Mouse (Mus musculus) embryonic facial prominence, embryonic 12.5 days (tissue): ENCODE results near the gene Atp12a. TPM values are rescaled to one million over a fixed set of nuclear protein-coding genes. Genes with fewer than 3 reads are reported as not detected.

ENCODE experiments used
- ATAC-seq: fragments of 200-750 bp; cut with Nextera tagmentation; 2 replicates; pipeline ENCODE4 v1.8.0; 2017; ENCODE audit not compliant: insufficient number of reproducible peaks, insufficient read depth, low FRiP score, low TSS enrichment
- H3K27ac ChIP-seq: fragments of 300-500 bp; sonication (generic); 2 replicates; pipeline ENCODE4 v1.5.1; 2016; ENCODE audit warnings: mild to moderate bottlenecking
- H3K27me3 ChIP-seq: fragments of 300-500 bp; sonication (generic); 2 replicates; pipeline ENCODE4 v1.6.1; 2016; ENCODE audit warnings: mild to moderate bottlenecking, moderate library complexity
- H3K36me3 ChIP-seq: fragments of 300-500 bp; sonication (generic); 2 replicates; pipeline ENCODE4 v1.6.1; 2016; ENCODE audit warnings: mild to moderate bottlenecking
- H3K4me1 ChIP-seq: fragments of 300-500 bp; sonication (generic); 2 replicates; pipeline ENCODE4 v1.6.1; 2016
- H3K4me2 ChIP-seq: fragments of 300-500 bp; sonication (generic); replicated peaks from 2 replicates; pipeline ENCODE4 v1.6.1; 2016; ENCODE audit warnings: mild to moderate bottlenecking, moderate library complexity
- H3K4me3 ChIP-seq: fragments of 300-500 bp; sonication (generic); 2 replicates; pipeline ENCODE4 v1.5.1; 2016; ENCODE audit warnings: mild to moderate bottlenecking
- H3K9ac ChIP-seq: fragments of 300-500 bp; sonication (generic); 2 replicates; pipeline ENCODE4 v1.6.1; 2016; ENCODE audit warnings: mild to moderate bottlenecking, moderate library complexity
- H3K9me3 ChIP-seq: fragments of 300-500 bp; sonication (generic); 2 replicates; pipeline ENCODE4 v1.6.1; 2016; ENCODE audit warnings: mild to moderate bottlenecking, moderate library complexity
- WGBS: fragments of 180-500 bp; shearing (Covaris S2); methylation state at CpG from one replicate; pipeline ENCODE4 v1.1.7; 2016; 5-methylcytosine and 5-hydroxymethylcytosine counted together
- polyA plus RNA-seq: library from polyadenylated mRNA; unstranded; fragments of >200 nt; fragmentation: Nextera tagmentation; extraction: Ambion mirVana; gene quantifications from 2 replicates; pipeline ENCODE4 v1.2.1, GENCODE M21; 2016

The Atp12a gene
- polyA plus RNA-seq, 1 experiment from 2014 or later, result 0.15 TPM

- Histone ChIP-seq H3K27ac (no peak overlapping the region), H3K4me2 (no peak overlapping the region), H3K27me3 (no peaks in the 10 kb centered on the region), H3K4me3 (no peak overlapping the region), H3K36me3 (no peaks in the 10 kb centered on the region), H3K9ac (no peak overlapping the region), H3K9me3 (no peaks in the 10 kb centered on the region), H3K4me1 (no peaks in the 10 kb centered on the region)
- 70% methylated on average over 9 of the region's 9 CpGs for WGBS
- no peak for ATAC-seq
These were observed 14.5 kb downstream of the Atp12a start for GRCm38 (mm10) chr14:56379336-56379735.

DNA sequence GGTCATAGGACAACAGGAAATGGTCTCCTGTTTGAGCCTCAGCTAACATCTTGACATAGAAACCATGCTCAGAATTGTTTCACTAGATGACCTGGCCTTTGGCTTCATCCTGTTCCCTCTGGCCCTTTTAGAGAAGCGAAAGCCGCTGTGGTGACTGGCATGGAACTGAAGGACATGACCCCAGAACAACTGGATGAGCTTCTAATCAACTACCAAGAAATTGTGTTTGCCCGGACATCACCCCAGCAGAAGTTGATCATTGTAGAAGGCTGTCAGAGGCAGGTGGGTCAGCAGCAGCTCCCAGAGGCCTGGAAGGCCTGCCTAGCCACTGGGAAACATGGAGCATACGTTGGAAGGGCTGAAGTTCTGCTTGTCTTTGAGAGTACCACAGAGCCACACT is 17.5 kb downstream of the Atp12a start:
- Histone ChIP-seq H3K36me3 (no peaks in the 10 kb centered on the region), H3K4me1 (no peaks in the 10 kb centered on the region), H3K9ac (no peak overlapping the region), H3K4me3 (no peak overlapping the region), H3K9me3 (no peaks in the 10 kb centered on the region), H3K27me3 (no peaks in the 10 kb centered on the region), H3K27ac (no peak overlapping the region), H3K4me2 (no peak overlapping the region)
- 78% methylated on average over 4 of the region's 4 CpGs for WGBS
- ATAC-seq, result no peak

- Histone ChIP-seq H3K9ac (no peak overlapping the region), H3K27ac (no peak overlapping the region), H3K4me3 (no peak overlapping the region), H3K36me3 (no peaks in the 10 kb centered on the region), H3K27me3 (no peaks in the 10 kb centered on the region), H3K9me3 (no peaks in the 10 kb centered on the region), H3K4me2 (no peak overlapping the region), H3K4me1 (no peaks in the 10 kb centered on the region)
- ATAC-seq, result no peak
- 75% methylated on average over 3 of the region's 3 CpGs for WGBS
These were observed 25.4 kb downstream of the Atp12a start for GRCm38 (mm10) chr14:56390247-56390646.

DNA sequence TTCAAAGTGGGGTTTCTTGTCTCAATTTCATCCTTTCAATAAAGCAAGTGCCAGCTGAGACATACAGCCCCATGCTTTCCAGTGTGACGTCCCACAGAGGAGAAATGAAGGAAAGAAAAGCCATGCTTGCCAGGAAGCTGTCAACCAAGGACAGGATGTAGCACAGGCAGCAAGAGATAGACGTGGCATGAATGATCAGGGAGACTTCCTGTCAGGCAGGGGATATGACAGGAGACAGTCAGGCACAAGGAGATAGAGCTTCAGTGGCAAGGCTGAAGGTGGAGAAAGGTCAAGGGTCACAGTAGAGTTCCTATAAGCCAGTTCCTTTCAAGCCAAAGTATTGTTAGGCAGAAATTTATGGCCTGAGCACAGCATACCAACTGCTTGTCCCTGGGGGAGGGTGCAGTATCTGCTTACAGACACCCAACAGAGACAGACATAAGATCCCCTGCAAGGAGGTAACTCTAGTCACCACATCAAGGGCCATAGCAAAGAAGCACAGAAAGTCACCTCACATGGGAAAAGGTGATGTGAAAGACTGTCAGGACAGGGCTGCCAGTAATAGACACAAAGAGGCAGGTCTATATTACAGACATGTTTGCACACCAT is 28.9 kb downstream of the Atp12a start:
- 10% methylated on average over 2 of the region's 2 CpGs for WGBS
- Histone ChIP-seq H3K36me3 (no peaks in the 10 kb centered on the region), H3K9ac (no peak overlapping the region), H3K27me3 (no peaks in the 10 kb centered on the region), H3K4me1 (no peaks in the 10 kb centered on the region), H3K4me2 (no peak overlapping the region), H3K27ac (no peak overlapping the region), H3K9me3 (no peaks in the 10 kb centered on the region), H3K4me3 (no peak overlapping the region)
- no peak for ATAC-seq

DNA sequence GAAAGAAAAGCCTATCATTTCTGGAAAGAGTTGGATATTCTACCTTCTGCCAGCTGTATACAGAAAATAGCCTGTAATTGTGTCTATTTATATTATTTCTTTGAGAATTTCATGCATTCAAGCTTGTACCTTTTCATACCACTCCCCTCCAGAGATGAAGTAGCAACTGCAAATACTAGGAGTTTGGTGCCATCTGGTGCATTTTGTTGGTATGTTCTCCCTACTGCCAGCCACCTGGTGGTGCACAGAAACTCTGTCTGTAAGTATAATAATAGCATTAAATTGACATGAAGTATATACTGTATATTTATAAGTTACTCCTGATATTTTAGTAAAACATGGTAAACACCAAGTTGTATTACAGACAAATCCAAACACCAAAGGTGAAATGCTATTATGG is 33.1 kb downstream of the Atp12a start:
- H3K36me3 ChIP-seq, result no peaks in the 10 kb centered on the region
- no peak overlapping the region for H3K9ac ChIP-seq
- no peaks in the 10 kb centered on the region for H3K4me1 ChIP-seq
- H3K4me2 ChIP-seq, result no peak overlapping the region
- H3K27ac ChIP-seq, result no peak overlapping the region
- no peaks in the 10 kb centered on the region for H3K27me3 ChIP-seq
- H3K9me3 ChIP-seq, result no peaks in the 10 kb centered on the region
- no peak overlapping the region for H3K4me3 ChIP-seq
- no peak for ATAC-seq

DNA sequence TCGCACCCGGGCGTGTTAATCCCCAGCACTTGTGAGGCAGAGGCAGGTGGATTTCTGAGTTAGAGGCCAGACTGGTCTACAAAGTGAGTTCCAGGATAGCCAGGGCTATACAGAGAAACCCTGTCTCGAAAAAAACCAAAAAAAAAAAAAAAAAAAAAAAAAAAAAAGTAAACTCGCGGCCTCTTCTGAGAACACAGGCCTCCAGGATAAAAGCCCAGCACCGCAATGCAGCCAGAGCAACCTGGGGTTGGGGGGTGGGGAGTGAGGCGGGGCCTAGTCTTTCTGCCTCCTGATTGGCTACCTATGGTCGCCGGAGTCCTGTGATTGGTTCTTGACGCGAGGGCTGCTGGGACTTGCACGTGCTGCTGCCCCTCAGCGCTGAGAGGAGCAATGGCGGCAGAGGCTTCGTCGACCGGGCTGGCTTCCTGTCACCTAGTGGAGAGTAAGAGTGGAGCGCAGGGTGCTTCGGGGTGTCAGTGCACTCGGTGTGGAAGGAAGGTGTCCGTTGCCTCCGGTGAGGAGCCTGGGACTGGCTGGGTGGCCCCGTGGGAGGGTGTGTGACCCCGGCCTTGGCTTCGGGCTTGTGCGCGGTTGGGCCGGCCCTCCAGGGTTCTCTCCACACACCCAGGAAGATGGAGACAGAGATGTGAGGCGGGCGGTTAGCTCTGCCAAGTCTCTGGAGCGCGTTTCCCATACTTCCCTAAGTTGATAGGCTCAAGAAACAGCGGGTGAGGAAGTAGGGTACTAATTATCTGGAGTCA is 37.6 kb downstream of the Atp12a start, which contains the start of gene Rnf17:
Gene Rnf17, plus strand, starts transcription at position 271 of the 761 bp plus-strand sequence.
- no peak within 1 kb of the TSS for H3K4me3 ChIP-seq
- H3K36me3 ChIP-seq, result no peaks in the 10 kb centered on the region
- no peaks in the 10 kb centered on the region for H3K4me1 ChIP-seq
- ATAC-seq, result no peak
- WGBS, result 68% methylated on average over 34 of the region's 34 CpGs
- H3K9ac ChIP-seq, result no peak within 1 kb of the TSS
- H3K4me2 ChIP-seq, result no peak within 1 kb of the TSS; the same call in 1 of the 2 replicates
- no peak within 1 kb of the TSS for H3K27ac ChIP-seq
- H3K27me3 ChIP-seq, result no peaks in the 10 kb centered on the region
- H3K9me3 ChIP-seq, result no peaks in the 10 kb centered on the region

DNA sequence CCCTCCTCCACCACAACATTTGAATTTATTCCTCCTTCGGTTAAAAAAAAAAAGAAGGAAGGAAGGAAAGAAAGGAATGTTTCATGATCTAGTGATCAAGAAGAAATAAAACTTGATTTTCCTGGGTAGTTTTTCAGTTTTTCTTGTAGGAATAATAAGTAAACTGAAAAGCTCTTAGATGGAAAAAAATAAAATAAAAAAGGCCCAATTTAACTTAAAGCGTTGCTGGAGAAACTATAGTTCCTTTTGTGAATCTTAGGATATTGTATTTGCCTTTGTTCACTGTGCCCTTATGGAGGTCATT is 38.2 kb downstream of the Atp12a start:
- Histone ChIP-seq H3K4me2 (no peak overlapping the region), H3K4me3 (no peak overlapping the region), H3K27me3 (no peaks in the 10 kb centered on the region), H3K27ac (no peak overlapping the region), H3K36me3 (no peaks in the 10 kb centered on the region), H3K4me1 (no peaks in the 10 kb centered on the region), H3K9ac (no peak overlapping the region), H3K9me3 (no peaks in the 10 kb centered on the region)
- 90% methylated on average over 2 of the region's 2 CpGs for WGBS
- ATAC-seq, result no peak

Other genes with a start within 250 kb of the Atp12a start
- not detected in 2 replicates for gene Gzme, start 244.4 kb upstream of the Atp12a start, polyA plus RNA-seq
- gene Gzmd, start 232.5 kb upstream of the Atp12a start, polyA plus RNA-seq, result not detected in 2 replicates
- gene Gzmg, start 205.5 kb upstream of the Atp12a start, polyA plus RNA-seq, result not detected in 2 replicates
- gene Gzmn, start 190.5 kb upstream of the Atp12a start, polyA plus RNA-seq, result not detected in 2 replicates
- gene Gzmf, start 153.7 kb upstream of the Atp12a start, polyA plus RNA-seq, result not detected in 2 replicates
- gene Gzmc, start 130.4 kb upstream of the Atp12a start, polyA plus RNA-seq, result not detected in 2 replicates
- 0.22 TPM in 1 of 2 replicates, not detected in the other for gene Gzmb, start 102.8 kb upstream of the Atp12a start, polyA plus RNA-seq
- gene Rnf17, start 37.5 kb downstream of the Atp12a start, polyA plus RNA-seq, result 1.5 and 2.5 TPM in 2 replicates
- gene Cenpj, start 210.4 kb downstream of the Atp12a start, polyA plus RNA-seq, result 15.0 and 17.0 TPM in 2 replicates
- gene Parp4, start 210.6 kb downstream of the Atp12a start, polyA plus RNA-seq, result 2.0 and 2.6 TPM in 2 replicates